Mouse (Mus musculus): ENCODE measurements around the gene Sipa1l3. TPM values are rescaled to one million over a fixed set of nuclear protein-coding genes. Genes with fewer than 3 reads are reported as not detected.

Sipa1l3 gene
- total RNA-seq, 2 experiments from 2014 or later: 13.8 to 17.7 TPM

GRCm38 (mm10) chr7:29370031-29370430, 148.4 kb downstream of the Sipa1l3 start:
- no peak for DNase-seq

GRCm38 (mm10) chr7:29368004-29368320, 150.5 kb downstream of the Sipa1l3 start:
- no peak for DNase-seq

GRCm38 (mm10) chr7:29367166-29368003, 151.1 kb downstream of the Sipa1l3 start:
- DNase-seq: no peak

GRCm38 (mm10) chr7:29364052-29364451, 154.4 kb downstream of the Sipa1l3 start:
- DNase-seq: peak; percentile 52

GRCm38 (mm10) chr7:29361497-29361896, 156.9 kb downstream of the Sipa1l3 start:
- no peak for DNase-seq

GRCm38 (mm10) chr7:29355406-29355805, 163.0 kb downstream of the Sipa1l3 start:
- DNase-seq: no peak

- DNase-seq: peak; percentile 75
Measured at GRCm38 (mm10) chr7:29354161-29354560, 164.3 kb downstream of the Sipa1l3 start.

GRCm38 (mm10) chr7:29352246-29352645, 166.2 kb downstream of the Sipa1l3 start:
- no peak for DNase-seq

- DNase-seq: no peak
Measured at GRCm38 (mm10) chr7:29350489-29350888, 168.0 kb downstream of the Sipa1l3 start.

- no peak for DNase-seq
Measured at GRCm38 (mm10) chr7:29346212-29346611, 172.2 kb downstream of the Sipa1l3 start.

- no peak for DNase-seq
Measured at GRCm38 (mm10) chr7:29345534-29345933, 172.9 kb downstream of the Sipa1l3 start.

- DNase-seq: no peak
Measured at GRCm38 (mm10) chr7:29343746-29344145, 174.7 kb downstream of the Sipa1l3 start.

- no peak for DNase-seq
Measured at GRCm38 (mm10) chr7:29342489-29343092, 175.8 kb downstream of the Sipa1l3 start.

- DNase-seq: no peak
Measured at GRCm38 (mm10) chr7:29341722-29342121, 176.7 kb downstream of the Sipa1l3 start.

GRCm38 (mm10) chr7:29340838-29341237, 177.6 kb downstream of the Sipa1l3 start:
- DNase-seq: no peak

GRCm38 (mm10) chr7:29340247-29340646, 178.2 kb downstream of the Sipa1l3 start:
- no peak for DNase-seq

- DNase-seq: no peak
Measured at GRCm38 (mm10) chr7:29338984-29339679, 179.3 kb downstream of the Sipa1l3 start.

GRCm38 (mm10) chr7:29338351-29338919, 180.0 kb downstream of the Sipa1l3 start:
- DNase-seq: no peak

GRCm38 (mm10) chr7:29337766-29338165, 180.7 kb downstream of the Sipa1l3 start:
- no peak for DNase-seq

GRCm38 (mm10) chr7:29336795-29337319, 181.6 kb downstream of the Sipa1l3 start:
- no peak for DNase-seq

GRCm38 (mm10) chr7:29335841-29336671, 182.4 kb downstream of the Sipa1l3 start:
- no peak for DNase-seq

- DNase-seq: no peak
Measured at GRCm38 (mm10) chr7:29335276-29335675, 183.2 kb downstream of the Sipa1l3 start.

Measured in heart, postnatal 4 days (tissue).